Mouse (Mus musculus) right cerebral cortex, adult 2 months (tissue): ENCODE data around the gene Vmn1r27.
A peak's percentile ranks its signal among the peaks of the same experiment; 100 is the strongest.

Experiments
- DNase-seq, 2 experiments: peaks; one replicate each; pipeline ENCODE4 v3.0.0; 2021 to 2022; ENCODE audit warnings: low spot score in 2 of 2

Vmn1r27 gene

DNA sequence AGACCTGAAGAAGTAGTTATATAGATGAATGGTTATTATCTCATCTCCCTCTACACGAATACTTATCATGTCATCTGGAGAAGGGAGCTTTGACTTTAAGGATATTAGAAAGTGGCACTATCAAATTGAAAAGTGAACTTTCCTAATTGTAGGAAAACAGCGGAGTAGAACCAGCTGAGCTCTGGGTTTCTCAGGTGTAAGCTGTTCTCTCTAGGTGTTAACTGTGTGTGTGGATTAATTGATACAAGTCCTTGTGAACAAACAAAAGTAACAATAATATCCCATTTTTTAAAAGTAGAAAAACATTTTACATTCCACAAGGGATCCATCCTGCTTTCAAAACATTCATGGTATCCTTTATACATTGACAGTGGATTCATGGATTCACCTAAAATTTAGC is at the start of gene Vmn1r27:
TSS of gene Vmn1r27 (minus strand) at position 101 of the 400 bp plus-strand sequence.
- DNase-seq, result no peak

GRCm38 (mm10) chr6:58261737-58262136 is 43.1 kb upstream of the Vmn1r27 start, which contains the start of gene Vmn1r28:
Gene Vmn1r28 (plus strand): TSS chr6:58262037.
- no peak for DNase-seq

DNA sequence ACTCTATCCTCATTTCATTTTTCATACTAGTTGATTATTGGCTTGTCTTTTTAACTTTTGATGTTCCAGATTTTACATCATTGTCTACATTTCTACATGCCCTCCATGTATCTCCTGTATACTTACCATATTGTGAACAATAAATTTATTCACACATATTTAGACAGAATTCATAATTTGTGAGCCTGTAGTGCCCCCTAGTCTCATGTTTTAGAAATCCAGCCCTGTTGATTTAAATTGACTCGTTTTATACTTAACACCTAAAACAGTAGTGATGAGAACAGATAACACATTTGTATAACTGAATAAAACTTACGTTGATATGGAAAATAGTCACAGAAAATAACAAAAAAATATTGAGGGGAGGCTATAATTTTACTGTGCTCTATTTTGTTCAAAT is 2.5 kb downstream of the Vmn1r27 start:
- DNase-seq, result peak; percentile 6 to 16
